Mouse (Mus musculus) MEL (cell line): ENCODE measurements around the gene Asah2.

Source experiments
- KAT2A ChIP-seq: conservative IDR thresholded peaks from 2 replicates; pipeline ENCODE4 v1.6.1; 2012; ENCODE audit warnings: low read depth, low read length, improper control_type of control experiment, inconsistent platforms
- USF1 ChIP-seq: IDR thresholded peaks from 2 replicates; pipeline ENCODE4 v1.6.1; 2014; ENCODE audit warnings: low read depth, mild to moderate bottlenecking, inconsistent platforms, low read length, improper control_type of control experiment, moderate library complexity

DNA sequence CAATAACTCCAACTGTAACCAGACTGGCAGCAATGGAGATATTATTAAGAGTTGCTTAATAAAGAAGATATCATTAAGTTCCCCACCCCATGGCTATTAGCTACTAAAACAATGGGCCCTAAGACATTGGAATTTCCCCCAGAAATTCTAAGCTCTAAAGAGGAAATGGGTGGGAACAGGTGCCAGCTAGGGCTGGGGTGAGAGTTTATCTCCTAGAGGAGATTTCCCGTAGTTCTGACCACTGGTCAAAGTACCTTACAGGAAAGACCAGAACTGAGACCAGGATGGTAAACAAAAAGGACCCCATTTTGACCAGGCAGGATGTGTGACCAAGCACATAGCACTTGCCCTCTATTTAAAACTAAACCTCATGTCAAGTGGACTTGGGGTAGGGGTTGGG, 52.3 kb downstream of the Asah2 start:
- no peak for TF ChIP-seq KAT2A
- TF ChIP-seq USF1, result no peak
